Mouse (Mus musculus) cerebellum, adult 2 months (tissue): Measurements from ENCODE around the gene Hist1h2bn.

Experiments
- CTCF ChIP-seq: fragments of 200-500 bp; IDR thresholded peaks from 2 replicates; pipeline ENCODE4 v1.5.1; 2011; ENCODE audit warnings: low read depth, mild to moderate bottlenecking, control low read depth, low read length, moderate library complexity, borderline replicate concordance; ENCODE audit not compliant: insufficient read depth
- POLR2A ChIP-seq: fragments of 200-500 bp; IDR thresholded peaks from 2 replicates; pipeline ENCODE4 v1.6.1; 2011; ENCODE audit warnings: low read length, control low read depth, borderline replicate concordance; ENCODE audit not compliant: insufficient read depth

- no peak for TF ChIP-seq CTCF
- TF ChIP-seq POLR2A = peak; percentile 37; the same call in 1 of the 2 replicates
These were observed 29.3 kb downstream of the Hist1h2bn start, which contains the start of gene Hist1h3i for GRCm38 (mm10) chr13:21783255-21783617.
